Mouse (Mus musculus) spleen, adult 2 months (tissue): ENCODE measurements around the gene Scn7a.

ENCODE experiments used
- CTCF ChIP-seq: fragments of 200-500 bp; IDR thresholded peaks from 2 replicates; pipeline ENCODE4 v1.5.1; 2011; ENCODE audit warnings: mild to moderate bottlenecking, inconsistent platforms; ENCODE audit not compliant: insufficient read depth, insufficient read length, insufficient replicate concordance; ENCODE audit errors: extremely low read depth
- POLR2A ChIP-seq: fragments of 200-500 bp; IDR thresholded peaks from 2 replicates; pipeline ENCODE4 v1.6.1; 2011; ENCODE audit warnings: low read depth, low read length, inconsistent platforms

GRCm38 (mm10) chr2:66712071-66712470 is 72.6 kb downstream of the Scn7a start:
- TF ChIP-seq CTCF (no peak), POLR2A (no peak)
